Mouse (Mus musculus) ES-E14 (cell line): ENCODE measurements at regions not wholly inside any gene's neighbourhood (a gene's known extent, or its start where the extent isn't known, plus 50 kb on each side); places are given as distances from the start of the nearest gene placed in this dataset.

ENCODE experiments used
- DNase-seq: peaks from one replicate; pipeline ENCODE4 v3.0.0-alpha.2; 2013; ENCODE audit warnings: low read depth, low spot score
- H3K27ac ChIP-seq: 2 replicates; pipeline ENCODE4 v1.5.1; 2012; ENCODE audit warnings: low read depth, mild to moderate bottlenecking, low read length, moderate library complexity, mixed read lengths; ENCODE audit not compliant: poor library complexity, insufficient read depth, severe bottlenecking
- H3K36me3 ChIP-seq: 2 replicates; pipeline ENCODE4 v1.6.1; 2012; ENCODE audit warnings: mild to moderate bottlenecking, low read length, moderate library complexity, mixed read lengths; ENCODE audit not compliant: control insufficient read depth, poor library complexity, insufficient read depth, severe bottlenecking
- H3K4me1 ChIP-seq, 2 experiments: fragments of 150-350 bp in 1 of 2; sonication (generic) in 1 of 2; 2 replicates each; pipeline ENCODE4 v1.6.1; 2012; ENCODE audit warnings: low read length in 2 of 2, mild to moderate bottlenecking in 1 of 2, mixed read lengths in 1 of 2; ENCODE audit not compliant: control insufficient read depth in 2 of 2, insufficient read depth in 2 of 2, poor library complexity in 1 of 2
- H3K4me3 ChIP-seq, 2 experiments: fragments of 150-350 bp in 1 of 2; sonication (generic) in 1 of 2; 2 replicates each; pipeline ENCODE4 v1.5.1; 2012; ENCODE audit warnings: low read length in 2 of 2, low read depth in 1 of 2, mild to moderate bottlenecking in 1 of 2, mixed read lengths in 1 of 2; ENCODE audit not compliant: insufficient read depth in 1 of 2, poor library complexity in 1 of 2, severe bottlenecking in 1 of 2
- H3K9ac ChIP-seq: 2 replicates; pipeline ENCODE4 v1.6.1; 2012; ENCODE audit warnings: low read depth, mild to moderate bottlenecking, low read length, mixed read lengths; ENCODE audit not compliant: poor library complexity, insufficient read depth, severe bottlenecking
- H3K9me3 ChIP-seq: fragments of 150-350 bp; sonication (generic); 2 replicates; pipeline ENCODE4 v1.6.1; 2012; ENCODE audit warnings: low read depth, mild to moderate bottlenecking, low read length; ENCODE audit not compliant: control insufficient read depth, insufficient read depth
- CHD2 ChIP-seq: IDR thresholded peaks from 2 replicates; pipeline ENCODE4 v1.6.1; 2014; ENCODE audit warnings: mild to moderate bottlenecking, low read depth, low read length, inconsistent platforms
- HCFC1 ChIP-seq: IDR thresholded peaks from 2 replicates; pipeline ENCODE4 v1.6.1; 2012; ENCODE audit warnings: low read length, inconsistent platforms, borderline replicate concordance; ENCODE audit not compliant: insufficient read depth
- MAFK ChIP-seq: IDR thresholded peaks from 2 replicates; pipeline ENCODE4 v1.6.1; 2014; ENCODE audit warnings: mild to moderate bottlenecking, low read depth, low read length, inconsistent platforms; ENCODE audit not compliant: insufficient read depth
- ZC3H11A ChIP-seq: IDR thresholded peaks from 2 replicates; pipeline ENCODE4 v1.6.1; 2012; ENCODE audit warnings: low read depth, mild to moderate bottlenecking, inconsistent platforms, low read length, borderline replicate concordance
- ZNF384 ChIP-seq: IDR thresholded peaks from 2 replicates; pipeline ENCODE4 v1.6.1; 2012; ENCODE audit warnings: low read depth, low read length, inconsistent platforms
- in situ Hi-C, 2 experiments: fragments of 600-800 bp; cut with MboI; formaldehyde crosslinking; loops; one replicate each; pipeline ENCODE4 v1.15.1; 2025; ENCODE audit warnings: low sequenced_read_pairs in 2 of 2, inconsistent platforms in 1 of 2; ENCODE audit not compliant: unreplicated experiment in 2 of 2

- H3K4me1 ChIP-seq = no peaks in the 10 kb centered on the region
- H3K9ac ChIP-seq = no peak overlapping the region
- no peaks in the 10 kb centered on the region for H3K36me3 ChIP-seq
- no peaks in the 10 kb centered on the region for H3K9me3 ChIP-seq
- H3K4me3 ChIP-seq = no peak overlapping the region
- no peak for DNase-seq
- in situ Hi-C loops = no loop called here
- no peak overlapping the region for H3K27ac ChIP-seq
- TF ChIP-seq CHD2 (no peak), HCFC1 (no peak), MAFK (no peak), ZC3H11A (no peak), ZNF384 (no peak)
These were observed 53.5 kb upstream of the Ralgapa2 start for GRCm38 (mm10) chr2:146565693-146566092.

- Histone ChIP-seq H3K36me3 (no peaks in the 10 kb centered on the region), H3K9me3 (no peaks in the 10 kb centered on the region), H3K9ac (no peak overlapping the region), H3K4me3 (no peak overlapping the region), H3K27ac (no peak overlapping the region), H3K4me1 (peaks cover 0 to 2% of the 10 kb centered on the region in 2 experiments; a peak in 1 of 4 replicates)
- in situ Hi-C loops = no loop called here
- no peak for DNase-seq
- no peak for TF ChIP-seq ZC3H11A
- no peak for TF ChIP-seq CHD2
- no peak for TF ChIP-seq ZNF384
- TF ChIP-seq MAFK = no peak
- TF ChIP-seq HCFC1 = no peak
These were observed 56.2 kb upstream of the Ralgapa2 start for GRCm38 (mm10) chr2:146568171-146568842.

GRCm38 (mm10) chr2:146571036-146571435, 58.9 kb upstream of the Ralgapa2 start:
- H3K27ac ChIP-seq = no peak overlapping the region
- no peak for DNase-seq
- in situ Hi-C loops = no loop called here
- H3K4me3 ChIP-seq = no peak overlapping the region
- no peaks in the 10 kb centered on the region for H3K36me3 ChIP-seq
- TF ChIP-seq MAFK = no peak
- no peak for TF ChIP-seq ZC3H11A
- TF ChIP-seq ZNF384 = no peak
- TF ChIP-seq HCFC1 = no peak
- TF ChIP-seq CHD2 = no peak
- H3K4me1 ChIP-seq = peaks cover 0 to 4% of the 10 kb centered on the region in 2 experiments; a peak in 1 of 4 replicates
- no peak overlapping the region for H3K9ac ChIP-seq
- no peaks in the 10 kb centered on the region for H3K9me3 ChIP-seq

- no peak overlapping the region for H3K9ac ChIP-seq
- TF ChIP-seq ZC3H11A = no peak
- TF ChIP-seq CHD2 = no peak
- TF ChIP-seq MAFK = no peak
- TF ChIP-seq ZNF384 = no peak
- TF ChIP-seq HCFC1 = no peak
- in situ Hi-C loops = no loop called here
- no peak for DNase-seq
- H3K4me1 ChIP-seq = peaks cover 4 to 8% of the 10 kb centered on the region in 2 experiments
- no peak overlapping the region for H3K4me3 ChIP-seq
- H3K27ac ChIP-seq = no peak overlapping the region
- H3K9me3 ChIP-seq = no peaks in the 10 kb centered on the region
- H3K36me3 ChIP-seq = no peaks in the 10 kb centered on the region
These were observed 59.7 kb upstream of the Ralgapa2 start for GRCm38 (mm10) chr2:146571857-146572256.
